Mouse (Mus musculus) heart, postnatal 10 days (tissue): ENCODE results near the gene Fam107b. TPM values are rescaled to one million over a fixed set of nuclear protein-coding genes. Genes with fewer than 3 reads are reported as not detected.

Experiments
- DNase-seq, 2 experiments: peaks; one replicate each; pipeline ENCODE4 v3.0.0; 2021
- intact Hi-C: fragments of 180-260 bp; cut with DNase I; formaldehyde crosslinking; loops from one replicate; pipeline ENCODE4 v1.15.1; 2025
- total RNA-seq, 2 experiments: library from RNA; stranded (reverse); gene quantifications; 2 replicates each; pipeline ENCODE4 v1.2.3; 2021

The Fam107b gene
- total RNA-seq, 2 experiments from 2014 or later = 20.7 to 23.9 TPM

- intact Hi-C loops = no loop called here
- DNase-seq = no peak
Measured at GRCm38 (mm10) chr2:3603181-3603580, 32.9 kb downstream of the Fam107b start.

- no peak for DNase-seq
- intact Hi-C loops = no loop called here
Measured at GRCm38 (mm10) chr2:3608868-3609854, 38.9 kb downstream of the Fam107b start.

- no peak for DNase-seq
- intact Hi-C loops = no loop called here
Measured at GRCm38 (mm10) chr2:3618446-3618845, 48.2 kb downstream of the Fam107b start.

- no peak for DNase-seq
- intact Hi-C loops = no loop called here
Measured at GRCm38 (mm10) chr2:3621568-3621967, 51.3 kb downstream of the Fam107b start.

- DNase-seq = no peak
- intact Hi-C loops = no loop called here
Measured at GRCm38 (mm10) chr2:3622158-3622557, 51.9 kb downstream of the Fam107b start.

GRCm38 (mm10) chr2:3623207-3623980, 53.1 kb downstream of the Fam107b start:
- no peak for DNase-seq
- intact Hi-C loops = no loop called here

GRCm38 (mm10) chr2:3623981-3624584, 53.8 kb downstream of the Fam107b start:
- intact Hi-C loops = no loop called here

GRCm38 (mm10) chr2:3629096-3629495, 58.8 kb downstream of the Fam107b start:
- intact Hi-C loops = no loop called here

More at GRCm38 (mm10) chr2:3623981-3624584, 53.8 kb downstream of the Fam107b start:
- no peak for DNase-seq

GRCm38 (mm10) chr2:3629741-3630140, 59.5 kb downstream of the Fam107b start:
- no peak for DNase-seq

More at GRCm38 (mm10) chr2:3629096-3629495, 58.8 kb downstream of the Fam107b start:
- no peak for DNase-seq

GRCm38 (mm10) chr2:3630769-3631477, 60.6 kb downstream of the Fam107b start:
- DNase-seq = no peak
- intact Hi-C loops = loop anchor here (5.0 kb wide), 1 partner anchor 136 kb away; no protein-coding TSS in a partner anchor

More at GRCm38 (mm10) chr2:3629741-3630140, 59.5 kb downstream of the Fam107b start:
- intact Hi-C loops = loop anchor here (5.0 kb wide), 1 partner anchor 138 kb away; no protein-coding TSS in a partner anchor

- peak; percentile 9 for DNase-seq
- intact Hi-C loops = loop anchor here (5.0 kb wide), 1 partner anchor 134 kb away; no protein-coding TSS in a partner anchor
Measured at GRCm38 (mm10) chr2:3633137-3633536, 62.8 kb downstream of the Fam107b start.

GRCm38 (mm10) chr2:3636771-3637170, 66.5 kb downstream of the Fam107b start:
- no peak for DNase-seq
- intact Hi-C loops = no loop called here

GRCm38 (mm10) chr2:3641001-3641770, 70.9 kb downstream of the Fam107b start:
- intact Hi-C loops = no loop called here
- no peak for DNase-seq

- DNase-seq = no peak
- intact Hi-C loops = no loop called here
Measured at GRCm38 (mm10) chr2:3642949-3643348, 72.7 kb downstream of the Fam107b start.

- DNase-seq = no peak
- intact Hi-C loops = no loop called here
Measured at GRCm38 (mm10) chr2:3645741-3646140, 75.5 kb downstream of the Fam107b start.

- intact Hi-C loops = no loop called here
Measured at GRCm38 (mm10) chr2:3649171-3649570, 78.9 kb downstream of the Fam107b start.

GRCm38 (mm10) chr2:3654606-3655005, 84.3 kb downstream of the Fam107b start:
- intact Hi-C loops = no loop called here
- DNase-seq = no peak

More at GRCm38 (mm10) chr2:3649171-3649570, 78.9 kb downstream of the Fam107b start:
- DNase-seq = no peak

- intact Hi-C loops = no loop called here
- no peak for DNase-seq
Measured at GRCm38 (mm10) chr2:3656091-3656490, 85.8 kb downstream of the Fam107b start.

GRCm38 (mm10) chr2:3656834-3657233, 86.5 kb downstream of the Fam107b start:
- intact Hi-C loops = no loop called here
- no peak for DNase-seq
